Mouse (Mus musculus): Measurements from ENCODE around the gene Mcidas.

Mcidas gene

GRCm38 (mm10) chr13:112993531-112994152, at the start of gene Mcidas:
TSS of gene Mcidas (plus strand) at chr13:112993845.
- DNase-seq (ENCODE audit: extremely low spot score, low read depth, low spot score) = no peak

DNA sequence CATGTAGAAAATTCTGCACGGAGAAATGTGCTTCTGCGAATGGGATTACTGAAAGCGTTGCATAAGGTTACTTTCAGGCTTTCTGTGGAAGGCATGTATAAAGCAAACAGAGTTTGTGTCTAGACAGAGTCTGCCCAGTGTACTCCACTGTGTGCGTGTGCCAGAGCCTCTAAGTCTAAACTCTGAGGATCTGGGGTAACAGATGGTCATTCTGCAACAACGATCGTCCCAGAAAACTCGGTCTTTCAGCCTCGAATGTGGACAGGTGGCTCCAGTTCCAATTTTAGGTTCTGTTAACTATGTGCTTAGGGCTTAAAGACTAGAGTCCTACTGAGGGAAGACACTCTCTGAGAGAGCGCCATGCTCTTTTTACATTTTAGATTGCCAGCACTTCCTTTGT, 48.3 kb upstream of the Mcidas start:
- DNase-seq (ENCODE audit: extremely low spot score, low read depth, low spot score) = no peak

DNA sequence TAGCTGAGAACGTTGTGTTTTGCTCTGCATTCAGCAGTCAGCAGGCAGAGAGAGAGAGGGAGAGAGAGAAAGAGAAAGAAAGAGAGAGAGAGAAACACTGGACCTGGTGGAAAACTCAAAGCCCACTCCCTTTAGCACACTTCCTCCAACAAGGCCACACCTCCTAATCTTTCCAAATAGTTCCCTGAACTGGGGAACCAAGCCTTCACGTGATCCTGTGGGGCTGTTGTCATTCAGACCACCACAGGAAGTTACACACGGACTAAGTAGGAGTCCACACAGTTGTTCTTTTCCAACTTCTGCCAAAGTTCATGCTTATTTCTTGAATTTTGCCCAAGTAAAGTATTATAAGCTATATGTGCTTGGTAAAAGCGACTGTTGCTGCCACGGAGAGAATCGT, 47.7 kb upstream of the Mcidas start:
- DNase-seq (ENCODE audit: extremely low spot score, low read depth, low spot score) = no peak

DNA sequence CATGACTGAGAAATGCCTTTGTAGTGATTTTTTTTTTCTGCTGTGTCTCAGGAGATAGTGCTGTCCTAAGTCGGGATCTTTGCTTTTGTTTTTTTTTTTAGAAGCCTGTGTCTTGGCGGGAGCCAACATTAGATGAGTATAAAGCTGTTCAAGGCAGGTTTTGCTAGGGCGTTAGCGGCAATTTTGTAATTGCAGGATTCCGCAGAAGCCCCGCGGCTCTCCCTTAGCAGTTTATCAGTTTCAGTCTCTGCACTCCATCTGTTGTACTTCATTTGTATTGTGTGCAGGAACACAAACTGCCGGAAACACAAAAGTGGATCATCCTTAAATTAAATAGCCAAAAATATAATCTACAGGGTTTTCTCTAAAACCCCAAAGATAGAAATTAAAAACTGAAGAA, 39.6 kb upstream of the Mcidas start:
- no peak for DNase-seq (ENCODE audit: extremely low spot score, low read depth, low spot score)

DNA sequence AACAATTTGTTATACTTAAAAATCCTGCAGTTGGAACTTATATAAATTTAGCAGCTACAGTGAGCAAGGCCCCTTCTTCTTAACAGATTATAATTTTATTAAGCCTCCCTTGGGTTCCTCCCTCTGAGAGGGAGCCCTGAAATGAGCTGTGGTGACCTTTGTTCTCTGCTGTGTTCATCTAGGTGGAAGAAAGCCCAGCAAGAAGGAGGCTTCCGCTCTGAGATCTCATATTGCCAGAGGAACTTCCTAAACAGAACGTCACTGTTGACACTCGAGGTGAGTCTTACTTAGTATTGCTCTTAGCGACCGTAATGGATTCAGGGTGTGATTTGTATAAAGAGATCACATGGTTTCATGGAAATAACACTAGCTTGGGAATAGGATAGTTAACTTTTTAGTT, 30.6 kb upstream of the Mcidas start:
- no peak for DNase-seq (ENCODE audit: extremely low spot score, low read depth, low spot score)

GRCm38 (mm10) chr13:112964421-112964820, 29.2 kb upstream of the Mcidas start:
- no peak for DNase-seq (ENCODE audit: extremely low spot score, low read depth, low spot score)

GRCm38 (mm10) chr13:112967267-112967666, 26.4 kb upstream of the Mcidas start:
- DNase-seq (ENCODE audit: extremely low spot score, low read depth, low spot score) = no peak

DNA sequence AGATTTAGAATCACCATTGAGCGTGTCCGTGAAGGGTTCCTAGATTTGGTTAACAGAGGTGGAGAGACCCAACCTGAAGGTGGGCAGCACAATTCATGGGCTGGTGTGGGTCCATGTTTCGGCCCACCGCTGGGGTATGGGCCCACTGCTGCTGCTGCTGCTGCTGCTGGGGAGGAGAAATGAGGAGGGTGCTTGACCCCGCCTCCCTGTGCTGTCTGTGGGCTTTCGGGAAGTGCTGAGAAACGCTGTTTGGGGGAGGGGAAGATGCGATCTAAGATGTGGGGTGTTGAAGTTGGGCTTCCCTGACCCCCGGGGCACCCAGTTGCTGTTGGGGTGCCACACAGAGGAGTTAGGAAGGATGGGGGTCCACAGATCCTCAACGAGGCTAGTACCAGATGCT, 16.9 kb upstream of the Mcidas start:
- no peak for DNase-seq (ENCODE audit: extremely low spot score, low read depth, low spot score)

DNA sequence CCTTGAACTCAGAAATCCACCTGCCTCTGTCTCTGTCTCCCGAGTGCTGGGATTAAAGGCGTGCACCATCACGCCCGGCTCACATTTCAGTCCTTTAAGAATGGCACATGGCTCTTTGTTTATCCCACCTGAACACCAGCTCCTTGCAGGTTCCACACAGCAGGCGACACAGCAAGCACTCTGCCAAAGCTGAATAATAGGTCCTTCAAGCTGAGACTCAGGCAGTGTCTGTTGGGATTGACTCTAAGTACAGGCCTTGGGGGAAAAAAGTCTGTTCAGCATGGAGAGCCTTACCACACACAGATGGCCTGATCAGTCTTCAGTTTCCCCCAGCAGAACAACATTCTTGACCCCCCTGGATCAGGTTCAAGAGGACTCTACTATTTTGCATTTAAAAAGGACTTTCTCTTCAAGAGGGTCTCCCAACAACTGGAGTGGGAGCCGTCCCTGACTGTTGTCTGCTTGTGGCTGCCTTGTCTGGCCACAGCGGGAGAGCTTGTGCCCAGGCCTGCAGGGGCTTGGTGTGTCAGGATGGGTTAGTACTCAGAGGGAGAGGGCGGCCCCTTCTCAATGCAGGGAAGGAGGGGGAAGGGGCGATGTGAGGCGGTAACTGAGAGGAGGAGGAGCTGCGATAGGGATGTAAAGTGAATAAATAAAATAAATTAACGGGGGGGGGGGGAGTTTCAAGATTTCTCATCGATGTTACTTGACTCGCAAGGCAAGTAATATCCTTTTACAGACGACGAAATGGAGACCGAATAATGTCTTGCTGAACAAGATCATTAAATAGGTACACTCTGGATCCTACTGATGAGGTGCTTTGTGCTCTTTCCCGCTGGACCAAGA, 7.8 kb upstream of the Mcidas start:
- DNase-seq (ENCODE audit: extremely low spot score, low read depth, low spot score) = no peak

DNA sequence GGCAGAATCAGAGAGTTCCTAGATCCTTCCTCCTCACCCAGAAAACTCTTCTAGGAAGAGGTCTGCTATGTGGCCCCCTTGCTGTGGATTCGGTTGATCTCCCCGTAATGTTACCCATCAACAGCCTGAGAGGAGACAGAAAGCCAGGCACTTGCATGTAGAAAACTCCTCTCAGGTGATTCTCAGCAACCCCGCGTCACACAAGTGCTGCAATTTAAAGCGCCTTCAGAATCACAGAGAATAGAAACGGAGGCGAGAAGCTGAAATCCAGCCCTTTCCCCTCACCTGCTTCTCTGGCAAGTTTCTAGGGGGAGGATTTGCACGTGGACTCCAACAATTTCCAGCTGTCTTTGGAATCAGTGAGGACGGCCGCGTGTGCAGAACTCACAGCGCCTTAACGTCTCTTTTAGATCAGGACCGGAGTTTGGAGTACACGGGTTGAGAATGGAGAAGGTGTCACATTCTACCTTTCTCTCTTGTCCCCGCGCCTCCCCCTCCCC, 7.1 kb upstream of the Mcidas start:
- DNase-seq (ENCODE audit: extremely low spot score, low read depth, low spot score) = no peak

GRCm38 (mm10) chr13:112987532-112987943, 6.1 kb upstream of the Mcidas start, which contains the start of gene Ccno:
TSS of gene Ccno (plus strand) at chr13:112987802.
- no peak for DNase-seq (ENCODE audit: extremely low spot score, low read depth, low spot score)

GRCm38 (mm10) chr13:112987991-112988390, 5.7 kb upstream of the Mcidas start:
- no peak for DNase-seq (ENCODE audit: extremely low spot score, low read depth, low spot score)

DNA sequence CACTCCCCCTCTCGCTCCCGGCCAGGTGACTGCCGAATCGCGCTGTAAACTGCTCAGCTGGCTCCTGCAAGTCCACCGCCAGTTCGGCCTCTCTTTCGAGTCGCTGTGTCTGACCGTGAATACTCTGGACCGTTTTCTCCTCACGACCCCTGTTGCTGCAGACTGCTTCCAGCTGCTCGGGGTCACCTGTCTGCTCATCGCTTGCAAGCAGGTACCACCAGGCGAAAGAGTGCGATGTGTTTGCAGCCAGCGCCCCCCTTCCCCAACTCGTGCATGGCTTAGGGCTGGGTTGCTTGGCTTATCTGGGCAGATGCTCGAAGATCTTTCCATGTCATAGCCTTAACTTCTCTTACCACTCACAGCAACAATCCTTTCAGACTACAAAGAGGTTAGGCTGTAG, 4.8 kb upstream of the Mcidas start:
- DNase-seq (ENCODE audit: extremely low spot score, low read depth, low spot score) = no peak

DNA sequence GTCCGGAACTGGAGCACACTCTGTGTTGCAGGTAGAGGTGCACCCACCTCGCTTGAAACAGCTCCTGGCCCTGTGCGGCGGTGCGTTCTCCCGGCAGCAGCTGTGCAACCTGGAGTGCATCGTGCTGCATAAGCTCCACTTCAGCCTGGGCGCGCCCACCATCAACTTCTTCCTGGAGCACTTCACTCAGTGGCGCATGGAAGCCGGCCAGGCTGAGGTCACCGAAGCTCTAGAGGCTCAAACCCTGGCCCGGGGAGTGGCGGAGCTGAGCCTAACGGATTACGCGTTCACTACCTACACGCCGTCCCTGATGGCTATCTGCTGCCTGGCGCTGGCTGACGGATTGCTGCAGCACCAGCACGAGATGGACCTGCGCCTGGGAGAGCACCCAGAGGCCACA, 4.1 kb upstream of the Mcidas start:
- DNase-seq (ENCODE audit: extremely low spot score, low read depth, low spot score) = no peak

DNA sequence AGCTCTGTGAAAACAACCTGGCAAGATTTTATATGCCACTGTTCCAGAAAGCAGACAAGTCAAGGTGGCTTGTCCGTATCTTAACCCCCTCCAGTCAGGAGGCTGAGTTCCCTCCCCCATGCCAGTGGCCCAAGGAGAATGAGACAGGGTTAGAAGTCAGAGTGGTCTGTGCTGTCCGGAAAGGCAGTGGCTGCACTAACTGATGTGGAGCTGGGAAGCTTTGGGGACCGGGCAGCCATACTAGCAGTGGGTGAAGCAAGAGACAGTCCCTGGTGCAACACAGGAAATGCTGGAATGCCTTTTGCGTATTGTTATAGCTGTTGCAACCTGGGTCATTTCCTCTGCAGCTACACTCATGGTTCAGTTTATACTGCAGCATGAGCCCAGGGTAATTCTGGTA, 3.3 kb upstream of the Mcidas start:
- DNase-seq (ENCODE audit: extremely low spot score, low read depth, low spot score) = no peak

DNA sequence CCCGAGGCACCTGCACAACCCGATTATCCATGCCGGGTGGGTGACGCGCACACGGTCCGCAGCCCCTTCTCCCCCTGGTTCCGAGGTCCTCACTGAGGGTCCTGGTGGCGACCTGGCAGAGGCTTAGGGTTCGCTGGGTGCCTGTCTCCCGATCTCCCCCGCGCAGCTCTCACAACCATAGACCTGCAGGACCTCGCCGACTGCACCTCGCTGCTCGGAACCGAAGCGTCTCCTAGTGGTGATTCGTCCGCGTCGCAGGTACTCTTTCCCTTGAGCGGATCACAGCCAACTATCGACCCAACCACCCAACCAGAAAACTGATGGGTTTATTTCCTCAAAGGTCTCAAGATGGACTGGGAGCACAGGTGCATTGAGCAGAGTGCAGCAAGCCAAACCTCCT, 546 bp downstream of the Mcidas start:
- DNase-seq (ENCODE audit: extremely low spot score, low read depth, low spot score) = no peak

- no peak for DNase-seq (ENCODE audit: extremely low spot score, low read depth, low spot score)
Observed at GRCm38 (mm10) chr13:112996407-112996806, 2.8 kb downstream of the Mcidas start.

GRCm38 (mm10) chr13:112997369-112997768, 3.7 kb downstream of the Mcidas start:
- DNase-seq (ENCODE audit: extremely low spot score, low read depth, low spot score) = no peak

GRCm38 (mm10) chr13:112998427-112999201, 5.0 kb downstream of the Mcidas start:
- DNase-seq (ENCODE audit: extremely low spot score, low read depth, low spot score) = no peak

DNA sequence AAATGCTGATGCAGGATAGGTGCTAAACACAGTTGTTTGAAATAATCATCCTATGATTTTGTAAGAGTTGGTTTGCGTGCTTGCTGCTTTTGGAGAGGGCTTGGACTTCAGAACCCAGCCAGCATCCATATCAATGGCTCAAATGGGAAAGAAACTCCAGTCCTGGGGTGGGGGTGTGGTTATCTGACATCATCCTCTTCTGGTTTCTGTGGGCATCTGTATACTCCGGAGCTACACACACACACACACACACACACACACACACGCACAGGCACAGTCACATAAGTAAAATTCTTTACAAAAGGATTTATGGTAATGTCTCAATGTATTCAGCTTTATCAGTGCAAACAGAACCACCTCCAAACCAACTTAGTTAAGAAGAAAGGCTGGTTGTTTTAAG, 6.4 kb downstream of the Mcidas start:
- DNase-seq (ENCODE audit: extremely low spot score, low read depth, low spot score) = no peak

DNA sequence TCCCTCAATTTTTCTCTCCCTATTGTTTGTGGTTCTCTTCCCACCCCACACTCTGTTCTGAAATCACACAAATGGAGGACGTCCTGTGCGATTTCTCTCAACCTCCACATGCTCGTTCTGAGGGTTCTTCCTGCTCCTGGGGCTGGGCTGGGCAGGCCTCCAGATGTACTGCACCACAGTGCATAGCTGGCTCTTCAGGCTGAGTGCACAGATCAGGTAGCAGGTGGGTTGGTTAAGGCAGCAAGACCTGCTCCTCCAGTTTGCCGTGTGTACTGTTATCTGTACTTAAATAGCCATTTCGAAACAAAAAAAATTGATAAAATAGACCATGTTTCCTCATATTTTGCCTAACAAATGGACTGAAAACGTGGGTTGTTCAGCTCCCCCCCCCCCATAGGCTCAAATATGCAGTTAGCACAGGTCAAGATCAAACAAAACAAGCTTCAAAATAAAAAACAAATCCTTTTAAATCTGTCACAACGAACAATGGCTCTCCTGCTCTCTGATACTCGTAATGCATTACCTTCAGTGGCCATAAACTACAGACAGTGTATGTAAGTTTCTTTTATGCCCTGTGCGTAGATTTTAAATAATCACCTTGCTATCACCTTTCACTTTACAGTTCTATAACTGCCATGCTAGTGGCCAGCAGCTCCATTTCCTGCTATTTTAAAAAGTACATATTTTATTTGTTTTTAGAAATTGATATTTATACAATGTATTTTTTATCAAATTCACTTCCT, 7.1 kb downstream of the Mcidas start:
- no peak for DNase-seq (ENCODE audit: extremely low spot score, low read depth, low spot score)
